Mouse (Mus musculus) stomach, postnatal 0 days (tissue): ENCODE measurements around the gene Nudt4.

Source experiments
- CTCF ChIP-seq: IDR thresholded peaks from 2 replicates; pipeline ENCODE4 v1.5.1; 2016; ENCODE audit warnings: antibody characterized with exemption, low read depth, mild to moderate bottlenecking, moderate library complexity
- EP300 ChIP-seq: optimal IDR thresholded peaks from 2 replicates; pipeline ENCODE3; 2016; ENCODE audit warnings: antibody characterized with exemption

DNA sequence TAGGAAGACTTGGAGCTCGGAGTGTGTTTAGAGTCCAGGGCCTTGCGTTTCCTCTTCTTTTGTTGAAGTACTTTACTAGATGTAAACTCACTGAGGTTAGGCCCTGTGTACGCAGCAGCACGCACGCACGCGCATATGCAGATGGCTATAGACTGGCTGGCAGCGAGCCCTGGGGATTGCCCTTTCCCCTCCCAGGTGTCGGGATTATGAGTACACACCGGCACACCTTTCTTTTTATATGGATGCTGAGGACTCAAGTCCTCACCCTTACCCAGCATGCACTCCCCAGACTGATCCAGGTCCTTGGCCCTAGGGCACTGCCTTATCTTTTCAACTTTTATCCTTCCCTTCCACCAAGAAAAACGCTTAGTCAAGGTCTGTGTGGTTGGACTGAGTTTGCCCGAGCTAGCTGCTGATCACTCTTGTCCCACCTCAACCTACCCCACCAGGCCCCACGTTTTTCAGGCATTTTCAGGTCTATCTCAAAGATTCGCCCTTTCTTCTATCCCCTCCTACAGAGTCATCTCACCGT lies 34.2 kb upstream of the Nudt4 start:
- no peak for TF ChIP-seq CTCF
- no peak for TF ChIP-seq EP300
